Mouse (Mus musculus): ENCODE results near the gene Stx4a.
"Not testable (repeated sequence)": the region's sequence is repeated elsewhere in the genome, so short reads cannot be mapped to it uniquely, and the experiment has no call there.

Stx4a gene

DNA sequence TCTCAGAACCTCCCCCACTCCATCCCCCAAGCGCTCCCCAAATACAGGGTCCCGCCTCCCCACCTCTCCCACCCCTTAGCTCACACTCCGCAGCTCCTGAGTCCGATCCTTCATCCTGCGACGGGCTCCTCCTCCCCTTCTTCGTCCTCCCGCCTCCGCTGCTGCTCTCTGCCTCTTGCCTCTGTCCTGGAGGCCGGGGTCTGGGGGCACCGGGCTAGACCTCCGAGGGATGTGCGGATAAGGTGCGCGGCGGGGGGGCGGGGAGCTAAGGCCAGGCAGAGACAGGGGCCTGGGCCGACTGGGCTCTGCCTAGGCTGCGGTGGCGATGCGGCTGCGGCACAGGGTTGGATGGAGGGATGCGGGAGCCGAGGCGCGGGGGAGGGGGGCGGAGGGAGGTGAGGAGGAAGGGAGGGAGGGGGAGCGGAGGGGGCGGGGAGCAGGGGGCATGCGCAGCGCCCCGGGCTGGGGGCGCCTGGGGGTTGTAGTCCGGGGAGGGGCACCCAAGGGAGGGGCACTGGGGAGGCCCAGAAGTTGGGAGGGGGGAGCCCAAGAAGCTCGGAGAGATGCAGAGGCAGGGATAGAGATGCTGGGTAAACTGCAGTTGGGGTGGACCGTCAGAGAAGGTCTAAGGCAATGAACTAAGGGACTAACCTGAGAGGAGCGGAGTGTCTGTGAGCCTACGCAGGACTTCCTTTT, at the start of gene Stx4a, which contains the start of gene Stx1b:
Gene Stx4a (plus strand): TSS at position 119 of the 696 bp plus-strand sequence.
Gene Stx1b (minus strand): TSS at position 374 of the 696 bp plus-strand sequence.
- DNase-seq (ENCODE audit: low spot score) = no peak

DNA sequence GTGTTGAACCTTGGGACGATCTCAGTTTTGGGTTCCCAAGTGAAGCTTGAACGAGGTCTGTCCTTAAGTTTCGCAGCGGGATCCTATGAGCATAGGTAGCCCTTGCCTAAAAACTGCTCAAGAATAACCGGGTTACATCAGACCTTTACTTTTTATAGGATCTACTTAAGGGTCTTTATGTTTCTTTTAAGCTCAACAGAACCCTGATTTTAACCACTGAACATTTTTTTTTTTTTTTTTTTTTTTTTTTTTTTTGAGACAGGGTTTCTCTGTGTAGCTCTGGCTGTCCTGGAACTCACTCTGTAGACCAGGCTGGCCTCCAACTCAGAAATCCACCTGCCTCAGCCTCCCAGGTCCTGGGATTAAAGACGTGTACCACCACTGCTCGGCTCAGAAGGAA, 48.3 kb upstream of the Stx4a start:
- DNase-seq (ENCODE audit: low spot score) = not testable (repeated sequence)

DNA sequence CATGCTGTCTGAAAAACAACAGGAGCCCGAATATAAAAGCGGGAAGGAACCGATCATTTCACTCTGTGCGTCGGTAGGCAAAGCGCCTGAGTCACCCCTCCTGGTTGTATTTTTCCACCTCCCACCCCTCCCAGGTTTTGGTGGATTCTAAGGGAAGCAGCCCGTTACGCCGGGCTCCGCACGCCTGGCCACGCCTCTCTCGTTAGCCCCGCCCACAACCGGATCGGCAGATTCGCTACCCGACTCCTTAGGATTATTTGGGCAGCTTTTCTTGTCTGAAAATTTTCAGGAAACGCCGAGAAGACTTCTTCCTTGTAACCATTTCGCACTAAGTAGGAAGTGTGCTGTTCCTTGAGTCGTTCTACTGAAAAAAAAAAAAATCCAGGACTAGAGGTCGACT, 47.7 kb upstream of the Stx4a start, which contains the start of gene Setd1a:
Gene Setd1a (plus strand): TSS at position 245 of the 400 bp plus-strand sequence.
- peak; percentile 92 for DNase-seq (ENCODE audit: low spot score)

DNA sequence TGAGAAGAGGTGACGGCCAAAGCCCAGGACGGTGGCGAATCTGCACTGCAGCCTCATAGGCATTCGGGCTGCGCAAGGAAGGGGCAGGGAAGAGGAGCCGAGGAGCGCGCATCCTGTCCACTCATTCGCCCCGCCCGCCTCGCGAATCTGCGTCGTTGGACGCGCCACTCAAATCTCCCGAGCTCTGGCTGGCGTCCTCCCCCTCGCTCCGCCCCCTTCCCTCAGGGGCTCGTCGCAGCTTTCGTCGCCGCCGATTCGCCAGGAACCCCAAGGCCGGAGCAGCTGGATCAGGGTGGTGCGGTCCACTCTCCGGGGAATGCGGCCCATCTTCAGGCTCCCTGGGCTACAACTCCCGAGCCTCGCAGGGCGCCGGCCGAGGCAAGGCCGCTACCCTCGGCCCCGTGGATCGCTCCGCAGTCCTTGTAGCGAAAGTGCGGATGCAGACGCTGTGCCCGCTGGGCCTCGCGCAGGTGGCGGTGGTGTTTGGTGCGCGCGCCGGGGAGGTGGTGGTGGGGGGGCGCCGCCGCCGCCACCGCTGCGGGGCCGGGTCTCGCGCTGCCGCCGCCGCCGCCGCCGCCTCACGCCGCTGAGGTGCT, 47.1 kb upstream of the Stx4a start:
- DNase-seq (ENCODE audit: low spot score) = peak; percentile 98

DNA sequence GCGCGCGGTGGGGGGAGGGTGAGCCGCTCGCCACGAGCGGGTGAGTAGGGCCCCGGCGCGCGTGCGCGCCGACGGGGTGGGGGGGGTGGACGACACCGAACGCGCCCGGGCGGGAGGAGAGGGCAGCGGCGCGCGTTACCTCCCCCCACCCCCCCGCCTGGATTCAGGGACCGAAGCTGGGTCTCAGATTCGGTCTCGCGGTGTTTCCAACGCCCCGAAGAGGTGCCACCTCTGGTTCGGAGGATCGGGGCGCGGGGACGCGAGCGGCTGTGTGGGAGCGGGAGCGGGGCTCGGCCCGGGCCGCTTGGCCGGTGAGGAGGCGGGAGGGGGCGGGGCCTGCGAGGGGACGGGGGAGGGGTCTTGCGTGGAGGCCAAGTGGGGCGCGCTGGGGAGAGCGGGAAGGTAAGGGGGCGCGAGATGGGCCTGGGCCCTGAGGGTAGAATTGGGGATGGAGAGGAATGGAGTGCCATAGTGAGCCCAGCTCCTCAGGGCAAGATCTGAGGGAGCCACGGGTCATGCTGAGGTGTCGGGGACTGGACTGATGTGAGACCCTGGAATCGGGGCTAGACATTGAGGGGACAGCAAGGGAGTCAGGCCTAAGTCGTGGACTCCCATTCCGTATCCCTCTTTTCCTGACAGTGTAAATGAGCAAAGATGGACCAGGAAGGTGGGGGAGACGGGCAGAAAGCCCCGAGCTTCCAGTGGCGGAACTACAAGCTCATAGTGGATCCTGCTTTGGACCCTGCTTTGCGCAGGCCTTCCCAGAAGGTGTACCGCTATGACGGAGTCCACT, 46.4 kb upstream of the Stx4a start:
- peak; percentile 54 for DNase-seq (ENCODE audit: low spot score)

DNA sequence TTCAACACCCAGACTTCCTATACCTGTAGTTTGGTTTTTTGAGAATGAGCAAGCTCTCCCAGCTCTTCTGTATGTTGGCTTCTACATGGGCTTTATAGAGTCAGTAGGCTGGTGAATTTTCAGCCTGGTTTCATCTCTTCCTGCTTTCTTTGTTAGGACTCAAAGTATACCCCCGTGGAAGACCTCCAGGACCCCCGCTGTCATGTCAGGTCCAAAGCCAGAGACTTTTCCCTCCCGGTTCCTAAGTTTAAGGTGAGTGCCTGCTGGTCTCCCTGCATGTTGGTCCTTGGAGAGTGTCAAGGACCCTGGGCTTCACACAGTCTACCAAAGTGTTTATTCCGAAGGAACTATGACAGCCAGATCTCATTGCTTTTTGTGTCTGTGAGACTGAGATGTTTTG, 45.7 kb upstream of the Stx4a start:
- no peak for DNase-seq (ENCODE audit: low spot score)

DNA sequence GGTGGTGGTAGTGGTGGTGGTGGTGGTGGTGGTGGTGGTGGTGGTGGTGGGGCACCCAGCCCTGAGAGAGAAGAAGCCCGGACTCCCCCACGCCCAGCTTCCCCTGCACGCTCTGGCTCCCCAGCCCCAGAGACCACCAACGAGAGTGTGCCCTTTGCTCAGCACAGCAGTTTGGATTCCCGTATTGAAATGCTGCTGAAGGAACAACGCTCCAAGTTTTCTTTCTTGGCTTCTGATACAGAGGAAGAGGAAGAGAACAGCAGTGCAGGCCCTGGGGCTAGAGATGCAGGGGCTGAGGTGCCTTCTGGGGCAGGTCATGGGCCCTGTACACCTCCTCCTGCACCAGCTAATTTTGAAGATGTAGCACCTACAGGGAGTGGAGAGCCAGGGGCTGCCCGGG, 38.8 kb upstream of the Stx4a start, which contains the start of gene Gm49388:
Gene Gm49388 (plus strand): TSS at position 301 of the 400 bp plus-strand sequence.
- no peak for DNase-seq (ENCODE audit: low spot score)

DNA sequence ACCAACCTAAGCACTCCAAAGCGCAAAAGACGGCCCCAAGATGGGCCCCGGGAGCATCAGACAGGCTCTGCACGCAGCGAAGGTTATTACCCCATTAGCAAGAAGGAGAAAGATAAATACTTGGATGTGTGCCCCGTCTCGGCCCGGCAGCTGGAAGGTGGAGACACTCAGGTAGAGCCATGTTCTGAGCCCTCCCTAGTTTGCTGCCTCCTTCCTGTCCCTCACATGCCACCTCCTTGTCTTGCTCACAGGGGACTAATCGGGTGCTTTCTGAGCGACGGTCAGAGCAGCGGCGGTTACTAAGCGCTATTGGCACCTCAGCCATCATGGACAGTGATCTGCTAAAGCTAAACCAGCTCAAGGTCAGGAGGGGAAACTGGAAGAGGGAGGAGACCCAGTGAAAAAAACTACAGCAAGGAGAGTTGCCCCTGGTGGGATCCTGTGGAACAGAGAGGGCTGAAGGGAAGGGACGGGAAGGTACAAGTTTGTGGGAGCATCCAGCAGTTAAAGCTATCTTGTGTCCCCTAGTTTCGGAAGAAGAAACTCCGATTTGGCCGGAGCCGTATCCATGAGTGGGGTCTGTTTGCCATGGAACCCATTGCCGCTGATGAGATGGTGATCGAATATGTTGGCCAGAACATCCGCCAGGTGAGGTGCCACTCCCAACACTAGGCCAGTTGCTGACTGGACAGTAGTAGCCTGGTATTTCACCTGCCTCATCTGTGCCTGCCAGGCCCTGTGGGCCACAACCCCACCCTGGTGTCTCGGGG, 26.8 kb upstream of the Stx4a start:
- no peak for DNase-seq (ENCODE audit: low spot score)

DNA sequence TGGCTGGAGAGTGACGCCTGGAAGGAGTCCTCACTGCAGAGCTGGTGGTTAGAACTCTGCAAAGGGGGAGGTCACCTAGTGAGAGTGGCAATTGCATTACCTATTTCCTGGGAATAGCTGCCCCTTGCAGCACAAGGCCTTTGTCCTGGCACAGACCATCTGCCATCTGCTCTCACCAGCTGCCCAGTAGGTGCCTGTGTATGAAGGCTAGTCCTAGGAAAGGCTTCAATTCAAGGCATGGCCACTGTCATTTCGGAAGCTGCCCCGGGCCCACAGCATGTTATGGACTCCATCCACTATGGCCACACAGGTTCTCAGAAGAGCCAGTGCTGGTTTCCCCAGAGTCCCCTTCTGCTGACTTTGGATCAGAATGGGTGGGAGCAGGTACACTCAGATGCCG, 25.5 kb upstream of the Stx4a start:
- no peak for DNase-seq (ENCODE audit: low spot score)

DNA sequence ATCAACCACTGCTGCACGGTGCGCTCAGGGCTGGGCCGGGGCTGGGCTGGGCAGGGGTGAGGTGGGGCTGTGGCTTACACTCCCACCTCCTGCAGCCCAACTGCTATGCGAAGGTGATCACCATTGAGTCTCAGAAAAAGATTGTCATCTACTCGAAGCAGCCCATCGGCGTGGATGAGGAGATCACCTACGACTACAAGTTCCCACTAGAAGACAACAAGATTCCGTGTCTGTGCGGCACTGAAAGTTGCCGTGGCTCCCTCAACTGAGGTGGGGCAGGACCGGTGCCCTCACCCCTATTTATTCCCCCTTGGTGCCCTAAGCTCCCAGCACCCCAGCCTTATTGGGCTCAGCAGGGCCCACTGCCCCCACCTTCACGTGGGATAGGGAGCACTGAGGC, 24.9 kb upstream of the Stx4a start:
- DNase-seq (ENCODE audit: low spot score) = no peak

DNA sequence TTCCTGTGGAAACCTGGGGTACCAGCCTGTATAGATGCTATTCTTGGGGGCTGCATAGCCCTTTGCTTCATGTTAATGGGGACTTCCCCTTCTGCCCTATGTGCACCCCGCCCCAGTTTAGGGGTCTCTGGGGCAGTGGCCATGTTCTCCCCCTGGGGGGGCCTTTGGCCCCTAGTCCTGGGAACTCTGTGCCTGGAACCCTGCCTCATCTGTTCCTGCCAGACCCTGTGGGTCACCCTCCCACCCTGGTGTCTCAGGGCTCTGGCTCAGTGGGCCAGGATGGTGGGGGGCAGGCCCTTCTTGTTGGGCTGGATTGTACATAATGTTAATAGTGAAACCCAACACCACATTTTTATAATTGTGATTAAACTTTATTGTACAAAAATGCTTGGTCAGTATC, 24.4 kb upstream of the Stx4a start:
- no peak for DNase-seq (ENCODE audit: low spot score)

DNA sequence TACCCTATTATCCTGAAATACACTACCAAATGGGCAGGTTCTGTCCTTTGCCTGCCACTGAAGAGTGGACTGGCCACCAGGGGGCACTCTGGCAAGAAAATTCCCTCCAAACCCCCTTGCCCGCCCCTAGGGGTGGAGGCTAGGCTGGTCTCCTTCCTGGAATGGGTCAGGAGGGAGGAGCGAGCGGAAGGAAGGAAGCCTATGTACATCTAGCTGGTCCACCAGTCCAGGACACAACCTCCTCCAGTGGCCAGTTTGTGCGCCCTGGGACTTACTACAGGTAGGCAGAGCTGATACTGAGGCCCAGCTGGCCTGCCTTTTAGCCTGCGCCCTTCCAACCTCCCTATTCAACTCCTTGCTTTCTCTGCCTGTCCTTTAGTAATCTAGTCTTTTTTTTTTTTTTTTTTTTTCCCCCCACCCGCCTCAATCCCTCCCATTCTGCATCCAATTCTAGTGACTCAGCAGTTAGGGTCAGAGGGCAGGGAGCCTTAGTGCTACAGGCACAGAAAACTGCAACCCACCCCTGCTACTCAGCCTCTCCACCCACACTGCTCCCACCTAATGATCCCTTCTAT, 23.6 kb upstream of the Stx4a start, which contains the start of gene Hsd3b7:
Gene Hsd3b7 (plus strand): TSS at position 170 of the 575 bp plus-strand sequence.
- DNase-seq (ENCODE audit: low spot score) = peak; percentile 96

DNA sequence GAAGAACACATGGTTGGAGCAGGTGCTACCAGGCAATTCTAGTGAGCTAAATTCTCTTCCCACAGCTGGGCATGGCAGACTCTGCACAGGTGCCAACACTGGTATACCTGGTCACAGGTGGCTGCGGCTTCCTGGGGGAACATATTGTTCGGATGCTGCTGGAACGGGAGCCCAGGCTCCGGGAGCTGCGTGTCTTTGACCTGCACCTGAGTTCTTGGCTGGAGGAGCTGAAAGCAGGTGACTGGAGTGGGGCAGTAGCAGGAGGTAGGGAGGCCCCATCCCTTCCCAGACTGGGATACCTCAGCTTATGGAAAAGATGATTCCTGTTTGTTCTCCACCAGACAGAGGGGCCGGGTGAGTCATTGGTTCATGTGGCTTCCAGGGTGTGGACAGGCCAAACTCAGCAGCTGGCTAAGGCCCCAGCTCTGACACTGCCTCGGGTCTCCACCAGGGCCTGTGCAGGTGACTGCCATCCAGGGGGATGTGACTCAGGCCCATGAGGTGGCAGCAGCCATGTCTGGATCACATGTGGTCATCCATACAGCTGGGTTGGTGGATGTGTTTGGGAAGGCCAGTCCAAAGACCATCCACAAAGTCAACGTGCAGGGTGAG, 23.0 kb upstream of the Stx4a start:
- DNase-seq (ENCODE audit: low spot score) = peak; percentile 49

DNA sequence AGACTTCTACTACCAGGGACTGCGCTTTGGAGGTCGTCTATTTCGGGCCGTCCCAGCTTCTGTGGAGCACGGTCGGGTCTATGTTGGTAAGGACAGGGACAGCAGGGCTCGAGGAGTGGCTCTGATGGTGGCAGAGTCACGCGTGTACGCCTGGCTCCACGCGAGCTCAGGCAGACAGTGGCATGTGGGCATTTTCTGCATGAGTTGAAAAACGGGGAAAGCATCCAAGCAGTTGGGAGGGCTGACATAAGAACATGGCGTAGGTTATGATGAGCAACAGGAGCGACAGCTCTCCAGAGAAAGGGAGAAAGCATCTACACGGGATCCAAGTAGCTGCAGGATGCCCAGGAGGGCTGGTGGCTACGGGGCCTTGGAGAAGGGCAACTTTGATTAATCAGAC, 21.8 kb upstream of the Stx4a start:
- no peak for DNase-seq (ENCODE audit: low spot score)

DNA sequence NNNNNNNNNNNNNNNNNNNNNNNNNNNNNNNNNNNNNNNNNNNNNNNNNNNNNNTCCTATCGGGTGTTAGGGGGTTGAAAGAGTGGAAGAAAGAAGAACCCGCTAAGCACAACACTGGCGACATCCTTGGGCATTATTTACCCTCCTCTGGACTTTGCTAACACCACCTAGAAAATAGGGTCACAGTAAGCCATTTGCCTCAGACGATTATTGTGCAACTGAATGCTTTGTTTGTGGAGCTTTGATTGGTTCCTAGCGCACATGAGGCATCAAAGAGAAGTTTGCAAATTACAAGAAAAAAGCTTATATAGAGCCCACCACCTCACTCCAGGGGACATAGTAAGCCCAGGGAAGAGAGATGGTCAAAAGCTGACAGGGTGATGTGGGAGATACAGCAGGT, 15.3 kb upstream of the Stx4a start:
- DNase-seq (ENCODE audit: low spot score) = no peak

DNA sequence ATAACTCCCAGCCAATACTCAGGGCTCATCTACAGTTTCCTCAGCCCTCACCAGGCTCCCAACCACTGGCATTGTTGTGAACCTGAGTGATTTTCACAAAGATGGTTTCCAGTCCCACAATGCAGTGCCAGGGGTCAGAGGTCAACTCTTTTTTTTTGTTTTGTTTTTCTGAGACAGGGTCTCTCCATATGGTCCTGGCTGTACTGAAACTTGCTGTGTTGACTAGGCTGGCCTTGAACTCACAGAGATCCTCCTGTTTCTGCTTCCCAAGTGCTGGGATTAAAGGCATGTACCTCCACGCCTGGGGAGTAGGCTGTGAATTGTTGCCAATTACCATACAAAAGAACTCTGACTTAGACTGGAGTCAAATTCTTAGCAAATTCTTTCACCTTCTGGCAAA, 14.2 kb upstream of the Stx4a start:
- DNase-seq (ENCODE audit: low spot score) = no peak

DNA sequence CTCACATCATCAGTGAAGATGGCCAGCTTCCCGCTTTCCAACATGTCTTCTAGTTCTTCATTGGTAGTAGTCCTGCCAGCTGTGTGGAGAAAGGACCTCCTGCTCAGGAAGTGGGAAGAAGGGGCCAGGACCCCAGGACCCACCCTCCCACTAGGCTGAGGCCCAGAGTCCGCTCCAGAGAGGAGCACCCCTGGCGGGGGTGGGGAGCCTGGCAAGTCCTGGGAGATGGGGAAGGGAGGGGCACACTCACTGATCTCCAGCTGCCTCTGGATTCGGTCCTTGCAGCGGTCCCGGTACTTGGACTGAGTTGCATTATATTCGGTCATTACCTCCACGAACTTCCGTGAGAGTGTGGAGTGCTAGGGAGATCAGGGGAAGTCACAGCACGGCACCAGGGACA, 13.4 kb upstream of the Stx4a start:
- DNase-seq (ENCODE audit: low spot score) = no peak

DNA sequence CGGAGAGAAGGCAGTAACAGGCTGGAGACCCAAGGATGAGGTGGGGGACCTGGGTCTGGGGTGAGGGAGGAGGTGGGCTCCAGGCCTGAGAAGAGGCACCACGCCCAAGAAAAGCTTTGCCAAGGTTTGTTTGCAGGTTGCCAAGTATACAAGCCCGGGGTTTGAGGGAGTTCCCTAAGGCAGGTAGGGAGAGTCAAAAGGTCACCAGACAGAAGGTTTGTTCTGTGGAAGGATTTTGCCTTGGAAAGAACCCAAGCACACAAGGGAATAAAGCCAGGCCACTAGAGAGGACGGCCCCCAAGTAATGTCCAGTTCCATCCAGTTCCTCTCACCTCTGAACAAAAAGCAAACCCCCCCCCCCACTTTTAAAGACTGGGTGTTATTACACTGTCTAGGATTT, 12.9 kb upstream of the Stx4a start:
- no peak for DNase-seq (ENCODE audit: low spot score)

DNA sequence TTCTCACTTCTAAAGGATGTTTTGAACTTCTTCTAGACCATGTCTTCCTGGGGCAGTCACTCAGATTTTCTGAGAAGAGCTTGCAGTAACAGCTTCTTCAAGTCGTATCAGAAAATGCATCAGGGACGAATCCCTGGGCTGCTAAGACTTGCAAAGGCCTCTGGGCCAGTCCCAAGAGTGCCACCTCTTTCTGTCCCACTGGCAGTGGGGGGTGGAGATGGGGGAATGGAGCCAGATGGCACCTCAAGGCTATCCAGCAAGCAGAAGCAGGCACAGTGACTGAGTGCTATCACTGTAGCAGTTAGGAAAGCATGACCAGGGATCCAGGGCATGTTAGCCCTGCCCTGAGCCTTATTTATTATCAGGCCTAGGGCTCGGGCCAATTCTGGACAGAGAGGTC, 11.8 kb upstream of the Stx4a start:
- no peak for DNase-seq (ENCODE audit: low spot score)

DNA sequence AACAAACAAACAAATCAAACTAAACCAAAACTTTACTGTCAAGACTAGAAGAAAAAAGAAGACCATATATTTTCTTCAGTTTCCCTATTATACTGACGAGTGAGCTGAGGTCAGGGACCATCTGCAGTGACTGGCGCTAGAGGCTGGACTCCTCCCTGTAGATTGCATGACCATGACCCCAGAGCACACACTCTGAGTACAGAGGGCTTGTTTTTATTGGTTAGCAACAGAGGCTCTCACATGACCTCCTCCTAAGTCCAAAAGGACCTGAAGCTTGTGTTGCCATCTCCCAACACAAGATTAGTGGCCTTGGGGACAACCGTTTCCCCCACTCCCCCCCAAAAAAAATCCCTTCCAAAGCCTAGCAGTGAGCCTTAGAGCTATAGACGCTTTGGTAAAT, 10.3 kb upstream of the Stx4a start:
- no peak for DNase-seq (ENCODE audit: low spot score)

DNA sequence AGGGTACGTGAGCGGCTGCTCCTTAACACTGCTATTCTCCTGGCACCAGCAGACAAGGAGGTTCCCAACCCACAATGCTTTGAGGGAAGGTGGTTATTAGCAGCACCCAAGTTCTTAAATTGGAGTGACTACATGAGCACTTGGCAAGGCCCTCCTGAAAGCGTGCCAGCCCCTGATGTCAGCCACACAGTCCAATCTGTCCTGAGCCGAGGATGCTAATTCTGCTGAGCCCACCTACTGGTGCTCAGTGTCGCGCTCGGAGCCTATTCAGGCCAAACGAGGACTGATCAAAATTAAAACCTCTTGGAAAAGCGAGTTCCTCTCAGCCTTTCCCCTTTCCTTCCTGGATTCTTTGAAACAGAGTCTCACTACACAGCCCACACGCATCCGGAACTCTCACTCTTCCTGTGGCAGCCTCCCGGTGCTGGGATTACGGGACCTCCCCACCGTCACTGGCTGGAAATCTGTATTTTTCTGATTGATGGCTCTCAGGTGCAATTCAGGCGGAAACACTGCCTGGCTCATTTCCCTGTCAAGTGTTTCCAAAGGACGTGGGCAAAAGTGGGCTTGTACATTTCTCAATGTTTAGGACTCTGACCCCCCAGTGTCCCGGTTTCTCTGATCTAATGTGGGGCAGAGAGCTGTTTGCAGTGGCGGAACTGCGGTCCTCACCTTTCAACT, 9.7 kb upstream of the Stx4a start:
- DNase-seq (ENCODE audit: low spot score) = peak; percentile 53
